Mouse (Mus musculus): ENCODE data around the gene Nat8f3. TPM values are rescaled to one million over a fixed set of nuclear protein-coding genes. Genes with fewer than 3 reads are reported as not detected.
"Not testable (repeated sequence)": the region's sequence is repeated elsewhere in the genome, so short reads cannot be mapped to it uniquely, and the experiment has no call there.

Nat8f3 gene
- polyA plus RNA-seq, 1 experiment from 2014 or later: not detected

DNA sequence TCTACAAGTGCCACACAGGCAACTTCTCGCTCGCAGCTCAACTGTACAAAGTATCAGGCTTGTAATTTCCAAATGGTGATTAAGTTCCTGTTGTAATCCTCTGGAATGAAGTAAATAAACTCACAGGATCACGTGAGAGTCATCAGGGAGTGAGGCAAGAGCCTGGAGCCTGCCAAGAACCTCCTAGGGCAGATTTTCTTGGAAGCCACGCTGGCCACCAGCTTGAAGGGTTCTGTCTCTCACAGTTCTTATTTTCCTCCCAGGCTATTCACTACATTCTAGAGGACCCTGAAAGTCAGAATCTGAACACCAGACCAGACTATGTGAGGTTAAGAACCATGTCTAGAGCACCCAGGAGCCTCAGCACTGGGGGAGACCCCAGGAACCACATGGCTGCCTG, 63.6 kb downstream of the Nat8f3 start:
- H3K9ac ChIP-seq; H3K36me3 ChIP-seq; ATAC-seq; H3K4me3 ChIP-seq; H3K27ac ChIP-seq; H3K4me2 ChIP-seq; H3K9me3 ChIP-seq (replicated peaks); H3K27me3 ChIP-seq (replicated peaks); H3K4me1 ChIP-seq: not testable (repeated sequence)
- WGBS (ENCODE audit: insufficient replicate concordance): 77% methylated on average over 2 of the region's 4 CpGs

Small RNA genes lying within 50 kb of the gene (microRNA-seq; reads per million reads assigned to microRNA genes)
- not detected for gene Gm27317
- not detected for gene Mir6375

Other genes starting within 250 kb of the Nat8f3 start
- 3.2 and 3.4 TPM in 2 replicates for gene Alms1, start 178.2 kb downstream of the Nat8f3 start, polyA plus RNA-seq (2016; fragmentation: Nextera tagmentation; extraction: Ambion mirVana)
- gene Nat8f7, start 52.5 kb downstream of the Nat8f3 start, polyA plus RNA-seq (2016; fragmentation: Nextera tagmentation; extraction: Ambion mirVana): not detected in 2 replicates
- not detected in 2 replicates for gene Nat8f6, start 55.2 kb upstream of the Nat8f3 start, polyA plus RNA-seq (2016; fragmentation: Nextera tagmentation; extraction: Ambion mirVana)
- gene Nat8f5, start 55.2 kb upstream of the Nat8f3 start, polyA plus RNA-seq (2016; fragmentation: Nextera tagmentation; extraction: Ambion mirVana): not detected in 2 replicates
- not detected in 2 replicates for gene Nat8, start 66.3 kb upstream of the Nat8f3 start, polyA plus RNA-seq (2016; fragmentation: Nextera tagmentation; extraction: Ambion mirVana)
- gene Nat8f2, start 103.4 kb upstream of the Nat8f3 start, polyA plus RNA-seq (2016; fragmentation: Nextera tagmentation; extraction: Ambion mirVana): 0.04 TPM in 1 of 2 replicates, not detected in the other
- gene Nat8f4, start 139.1 kb upstream of the Nat8f3 start, polyA plus RNA-seq (2016; fragmentation: Nextera tagmentation; extraction: Ambion mirVana): 0.81 and 1.2 TPM in 2 replicates
- gene Tprkb, start 146.1 kb upstream of the Nat8f3 start, polyA plus RNA-seq (2016; fragmentation: Nextera tagmentation; extraction: Ambion mirVana): 29.6 and 31.1 TPM in 2 replicates
- gene Nat8f1, start 149.9 kb upstream of the Nat8f3 start, polyA plus RNA-seq (2016; fragmentation: Nextera tagmentation; extraction: Ambion mirVana): 3.4 and 4.5 TPM in 2 replicates
- gene Dusp11, start 195.9 kb upstream of the Nat8f3 start, polyA plus RNA-seq (2016; fragmentation: Nextera tagmentation; extraction: Ambion mirVana): 37.2 and 38.0 TPM in 2 replicates

Measured in liver, embryonic 12.5 days (tissue).